Mouse (Mus musculus) thymus, adult 2 months (tissue): Measurements from ENCODE around the gene Lgals1.

Experiments
- CTCF ChIP-seq: fragments of 200-500 bp; IDR thresholded peaks from 2 replicates; pipeline ENCODE4 v1.5.1; 2012; ENCODE audit warnings: mild to moderate bottlenecking, control low read depth, low read length, moderate library complexity, borderline replicate concordance; ENCODE audit not compliant: control insufficient read depth, poor library complexity, insufficient read depth; ENCODE audit errors: extremely low read depth
- POLR2A ChIP-seq: fragments of 200-500 bp; IDR thresholded peaks from 2 replicates; pipeline ENCODE4 v1.6.1; 2012; ENCODE audit warnings: mild to moderate bottlenecking, low read length, control low read depth, moderate library complexity; ENCODE audit not compliant: control insufficient read depth, poor library complexity, insufficient read depth; ENCODE audit errors: extremely low read depth

DNA sequence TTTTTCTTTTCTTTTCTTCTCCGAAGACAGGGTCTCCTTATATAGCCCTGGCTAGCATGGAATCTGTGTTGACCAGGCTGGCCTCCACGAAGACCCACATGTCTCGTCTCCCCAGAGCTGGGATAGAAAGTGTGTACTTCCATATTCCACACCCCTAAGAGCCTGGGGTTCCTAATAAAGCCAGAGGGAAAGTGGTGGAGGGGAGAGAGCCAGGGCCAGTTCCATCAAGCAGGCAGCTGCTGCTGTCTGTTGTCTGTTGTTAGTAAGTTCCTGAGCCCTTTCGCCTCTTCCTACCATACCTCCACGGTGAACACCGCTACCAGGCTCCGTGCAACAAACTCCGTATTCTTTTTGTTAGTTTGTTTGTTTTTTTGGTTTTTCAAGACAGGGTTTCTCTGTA lies 2.0 kb downstream of the Lgals1 start:
- TF ChIP-seq CTCF (no peak), POLR2A (no peak)
